Mouse (Mus musculus) ES-Bruce4 (cell line): ENCODE measurements at regions not wholly inside any gene's neighbourhood (a gene's known extent, or its start where the extent isn't known, plus 50 kb on each side); places are given as distances from the start of the nearest gene placed in this dataset.

Experiments used
- CTCF ChIP-seq: IDR thresholded peaks from one replicate; pipeline ENCODE4 v1.8.1; 2011; ENCODE audit warnings: low read depth, low read length
- EP300 ChIP-seq: IDR thresholded peaks from 2 replicates; pipeline ENCODE4 v1.6.1; 2011; ENCODE audit warnings: low read depth, low read length; ENCODE audit not compliant: insufficient read depth
- POLR2A ChIP-seq: IDR thresholded peaks from one replicate; pipeline ENCODE4 v1.8.1; 2011; ENCODE audit warnings: low read length; ENCODE audit not compliant: insufficient read depth

DNA sequence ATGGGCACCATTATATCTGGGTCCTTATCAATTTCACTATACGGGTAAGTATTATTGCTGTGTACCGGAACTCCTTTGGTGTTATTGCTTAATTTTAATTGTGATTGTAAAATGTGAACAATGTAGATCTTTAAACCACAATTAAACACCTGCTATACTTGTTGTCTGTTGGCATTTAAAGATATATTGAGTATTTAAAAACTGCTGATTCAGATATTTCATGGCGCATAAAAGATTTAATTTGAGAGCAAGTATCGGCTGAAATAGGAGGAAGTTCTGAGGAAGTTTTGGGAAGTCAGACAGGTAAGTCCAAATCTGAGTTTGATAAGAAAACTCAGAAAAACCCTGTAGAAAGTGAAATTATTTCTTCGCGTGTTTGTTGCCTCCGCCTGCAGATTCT, 142.7 kb upstream of the Tbc1d5 start:
- no peak for TF ChIP-seq CTCF
- no peak for TF ChIP-seq POLR2A
- no peak for TF ChIP-seq EP300
